Mouse (Mus musculus) liver, embryonic 14.5 days (tissue): ENCODE measurements around the gene Ndc80. TPM values are rescaled to one million over a fixed set of nuclear protein-coding genes. Genes with fewer than 3 reads are reported as not detected.

ENCODE experiments used
- ATAC-seq: fragments of 200-750 bp; cut with Nextera tagmentation; 2 replicates; pipeline ENCODE4 v1.8.0; 2017; ENCODE audit warnings: moderate number of reproducible peaks, mild to moderate bottlenecking, moderate library complexity; ENCODE audit not compliant: insufficient read depth
- DNase-seq, 3 experiments: peaks; one replicate each; pipeline ENCODE4 v3.0.0-alpha.2; 2012 to 2013; ENCODE audit warnings: low read depth in 3 of 3, low spot score in 3 of 3
- H3K27ac ChIP-seq: fragments of 300-500 bp; sonication (generic); 2 replicates; pipeline ENCODE4 v1.5.1; 2014; ENCODE audit warnings: moderate library complexity, mild to moderate bottlenecking, control low read depth, inconsistent platforms
- H3K27me3 ChIP-seq: fragments of 300-500 bp; sonication (generic); 2 replicates; pipeline ENCODE4 v1.6.1; 2014; ENCODE audit warnings: mild to moderate bottlenecking, low read length, moderate library complexity; ENCODE audit not compliant: control insufficient read depth, insufficient read depth
- H3K36me3 ChIP-seq: fragments of 300-500 bp; sonication (generic); replicated peaks from 2 replicates; pipeline ENCODE4 v1.6.1; 2014; ENCODE audit warnings: low read depth; ENCODE audit not compliant: control insufficient read depth, insufficient read depth
- H3K4me1 ChIP-seq, 2 experiments: fragments of 200-500 bp in 1 of 2; fragments of 300-500 bp in 1 of 2; sonication (generic) in 1 of 2; replicated peaks; 2 replicates each; pipeline ENCODE4 v1.6.1; 2012 to 2014; ENCODE audit warnings: antibody characterized with exemption in 1 of 2, inconsistent platforms in 1 of 2, low read length in 1 of 2; ENCODE audit not compliant: control insufficient read depth in 2 of 2, insufficient read depth in 2 of 2
- H3K4me2 ChIP-seq: fragments of 300-500 bp; sonication (generic); 2 replicates; pipeline ENCODE4 v1.6.1; 2014; ENCODE audit warnings: low read depth, mild to moderate bottlenecking, control low read depth, moderate library complexity
- H3K4me3 ChIP-seq, 2 experiments: fragments of 200-500 bp in 1 of 2; fragments of 300-500 bp in 1 of 2; sonication (generic) in 1 of 2; 2 replicates each; pipeline ENCODE4 v1.5.1; 2012 to 2014; ENCODE audit warnings: low read depth in 2 of 2, low read length in 2 of 2, mild to moderate bottlenecking in 2 of 2, control low read depth in 1 of 2, inconsistent platforms in 1 of 2, moderate library complexity in 1 of 2; ENCODE audit not compliant: insufficient read depth in 1 of 2
- H3K9ac ChIP-seq: fragments of 300-500 bp; sonication (generic); replicated peaks from 2 replicates; pipeline ENCODE4 v1.6.1; 2014; ENCODE audit warnings: mild to moderate bottlenecking, control low read depth, moderate library complexity
- H3K9me3 ChIP-seq: fragments of 300-500 bp; sonication (generic); 2 replicates; pipeline ENCODE4 v1.6.1; 2016; ENCODE audit warnings: low read length, mixed read lengths; ENCODE audit not compliant: control insufficient read depth
- CTCF ChIP-seq: IDR thresholded peaks from 2 replicates; pipeline ENCODE4 v1.5.1; 2016; ENCODE audit warnings: antibody characterized with exemption, low read depth, control low read depth
- EP300 ChIP-seq: IDR thresholded peaks from 2 replicates; pipeline ENCODE4 v1.6.1; 2016; ENCODE audit warnings: antibody characterized with exemption, low read depth
- WGBS: fragments of 180-500 bp; shearing (Covaris S2); extraction: QIAGEN DNeasy Blood & Tissue Kit; methylation state at CpG from one replicate; pipeline ENCODE4 v1.1.7; 2014; ENCODE audit not compliant: insufficient replicate concordance; 5-methylcytosine and 5-hydroxymethylcytosine counted together
- polyA plus RNA-seq, 2 experiments: library from polyadenylated mRNA; depleted of rRNA in 1 of 2; stranded (reverse) in 1 of 2; unstranded in 1 of 2; fragments of >200 nt; fragmentation: Nextera tagmentation in 1 of 2; extraction: Ambion mirVana in 1 of 2; gene quantifications; 2 replicates each; pipeline versions ENCODE4 v1.2.1 to v1.2.3; 2012 to 2014

Gene Ndc80
- 5.5 and 16.1 TPM in 2 replicates for polyA plus RNA-seq (2012; rRNA removed)
- polyA plus RNA-seq (2014; fragmentation: Nextera tagmentation; extraction: Ambion mirVana), result 33.3 and 34.2 TPM in 2 replicates

- peak within 1 kb of the TSS; percentile 81 for H3K4me2 ChIP-seq
- H3K27me3 ChIP-seq, result no peaks in the 10 kb centered on the region
- H3K36me3 ChIP-seq, result peaks cover 15% of the 10 kb centered on the region
- ATAC-seq (peak; percentile 90), DNase-seq (peak; percentile 81 to 85 (median 82))
- peak within 1 kb of the TSS; percentile 81 for H3K27ac ChIP-seq
- peak within 1 kb of the TSS; percentile 81 to 83 for H3K4me3 ChIP-seq
- TF ChIP-seq CTCF (no peak; the same call in none of the 2 replicates), EP300 (no peak)
- H3K9ac ChIP-seq, result peak within 1 kb of the TSS; percentile 87
- H3K9me3 ChIP-seq, result no peaks in the 10 kb centered on the region
- peaks cover 9 to 14% of the 10 kb centered on the region in 2 experiments for H3K4me1 ChIP-seq
- WGBS, result under 1% methylated on average over 66 of the region's 66 CpGs
Observed at GRCm38 (mm10) chr17:71526711-71527564, at the start of gene Ndc80. Gene Ndc80, minus strand, starts transcription at chr17:71526857.

GRCm38 (mm10) chr17:71561631-71562030, 35.0 kb upstream of the Ndc80 start:
- H3K9me3 ChIP-seq, result no peaks in the 10 kb centered on the region
- TF ChIP-seq CTCF (peak; percentile 43; the same call in 1 of the 2 replicates), EP300 (no peak)
- no peak overlapping the region for H3K9ac ChIP-seq
- ATAC-seq, result no peak
- H3K4me1 ChIP-seq, result no peaks in the 10 kb centered on the region
- no peaks in the 10 kb centered on the region for H3K27me3 ChIP-seq
- H3K36me3 ChIP-seq, result no peaks in the 10 kb centered on the region
- no peak overlapping the region for H3K4me2 ChIP-seq
- DNase-seq, result peak in 1 of 3 experiments; percentile 14
- H3K4me3 ChIP-seq, result no peak overlapping the region
- no peak overlapping the region for H3K27ac ChIP-seq

- Histone ChIP-seq H3K9ac (no peak overlapping the region), H3K9me3 (no peaks in the 10 kb centered on the region), H3K4me2 (peak overlapping the region; percentile 79), H3K4me1 (peaks cover 4 to 6% of the 10 kb centered on the region in 2 experiments), H3K4me3 (peak overlapping the region in 1 of 2 experiments; percentile 20; a peak in 2 of 4 replicates), H3K27me3 (peaks cover 31% of the 10 kb centered on the region), H3K36me3 (no peaks in the 10 kb centered on the region), H3K27ac (no peak overlapping the region)
- TF ChIP-seq EP300 (no peak), CTCF (no peak)
- 9% methylated on average over 11 of the region's 11 CpGs for WGBS
- peak in 1 of 3 experiments; percentile 4 for DNase-seq
- ATAC-seq, result no peak
Observed at GRCm38 (mm10) chr17:71552901-71553300, 26.2 kb upstream of the Ndc80 start.

- under 1% methylated on average over 76 of the region's 78 CpGs for WGBS
- no peaks in the 10 kb centered on the region for H3K36me3 ChIP-seq
- no peaks in the 10 kb centered on the region for H3K9me3 ChIP-seq
- peak; percentile 93 for ATAC-seq
- H3K4me3 ChIP-seq, result peak within 1 kb of the TSS; percentile 50 to 54
- H3K4me2 ChIP-seq, result peak within 1 kb of the TSS; percentile 79
- H3K27ac ChIP-seq, result no peak within 1 kb of the TSS
- DNase-seq, result peak; percentile 73 to 77 (median 74)
- H3K4me1 ChIP-seq, result peaks cover 4 to 6% of the 10 kb centered on the region in 2 experiments
- H3K27me3 ChIP-seq, result peaks cover 31% of the 10 kb centered on the region
- no peak for TF ChIP-seq EP300
- no peak for TF ChIP-seq CTCF
- peak within 1 kb of the TSS; percentile 48 for H3K9ac ChIP-seq
Observed at GRCm38 (mm10) chr17:71551757-71552451, 25.2 kb upstream of the Ndc80 start, which contains the start of gene Spdya. Gene Spdya, plus strand, starts transcription at chr17:71552061.
